1 mouse cellular context compared by ENCODE assay signal in the genomic region with DNA sequence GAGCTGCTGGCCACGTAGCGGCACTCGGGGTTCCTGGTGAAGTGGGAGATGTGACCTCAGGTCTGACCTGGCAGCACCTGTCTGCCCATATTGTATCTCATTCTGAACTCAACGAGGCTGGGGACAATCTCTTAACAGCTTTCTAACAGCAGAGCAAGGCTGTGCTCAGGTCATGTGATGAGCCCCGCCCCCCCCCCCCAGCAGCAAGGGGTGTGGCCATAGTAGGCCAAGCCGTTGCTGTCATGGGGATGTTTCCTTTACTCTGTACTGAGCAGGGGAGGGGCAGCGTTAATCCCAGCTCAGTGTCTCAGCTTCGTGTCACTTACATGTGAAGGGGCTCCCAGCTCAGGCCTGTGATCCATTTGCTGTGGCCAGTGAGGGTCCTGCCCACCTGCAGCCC.
TF ChIP-seq lines count a peak whose summit lies in the region.

No protein-coding gene starts in this region.

TF ChIP-seq in MEL, 35 proteins besides CTCF, POLR2A, EP300 and RAD21:
- TF ChIP-seq MEF2A (IDR thresholded peaks at IDR 0.05; ENCODE audit: extremely low read depth, insufficient replicate concordance, low read depth, low read length, poor library complexity, severe bottlenecking) (no peak), E2F4 (IDR thresholded peaks at IDR 0.05; ENCODE audit: borderline replicate concordance, low read depth, low read length) (no peak), USF1 (IDR thresholded peaks at IDR 0.05; ENCODE audit: low read depth, low read length) (peak; percentile 82)
